Mouse (Mus musculus) right cerebral cortex, adult 18-20 months (tissue): Measurements from ENCODE around the gene Sele.
"Not testable (repeated sequence)": the region's sequence is repeated elsewhere in the genome, so short reads cannot be mapped to it uniquely, and the experiment has no call there.

ENCODE experiments used
- DNase-seq: peaks from one replicate; pipeline ENCODE4 v3.0.0; 2022; ENCODE audit warnings: mixed read lengths

Sele gene

GRCm38 (mm10) chr1:164047934-164048333, at the start of gene Sele:
Gene Sele (plus strand): TSS chr1:164048234.
- no peak for DNase-seq

GRCm38 (mm10) chr1:164001831-164002452, 46.1 kb upstream of the Sele start:
- DNase-seq, result no peak

GRCm38 (mm10) chr1:164004311-164004710, 43.7 kb upstream of the Sele start:
- DNase-seq, result no peak

- DNase-seq, result peak; percentile 4
These were observed 38.8 kb upstream of the Sele start for GRCm38 (mm10) chr1:164009235-164009634.

GRCm38 (mm10) chr1:164014616-164015015, 33.4 kb upstream of the Sele start:
- DNase-seq, result no peak

- DNase-seq, result no peak
These were observed 29.7 kb upstream of the Sele start for GRCm38 (mm10) chr1:164018221-164018896.

GRCm38 (mm10) chr1:164019789-164020188, 28.2 kb upstream of the Sele start:
- DNase-seq, result no peak

GRCm38 (mm10) chr1:164020746-164021145, 27.3 kb upstream of the Sele start:
- DNase-seq, result not testable (repeated sequence)

- not testable (repeated sequence) for DNase-seq
These were observed 25.9 kb upstream of the Sele start for GRCm38 (mm10) chr1:164022106-164022505.

- DNase-seq, result no peak
These were observed 22.3 kb upstream of the Sele start for GRCm38 (mm10) chr1:164025685-164026084.

GRCm38 (mm10) chr1:164027416-164027815, 20.6 kb upstream of the Sele start:
- no peak for DNase-seq

GRCm38 (mm10) chr1:164040385-164041135, 7.5 kb upstream of the Sele start:
- DNase-seq, result no peak

GRCm38 (mm10) chr1:164043549-164043948, 4.5 kb upstream of the Sele start:
- DNase-seq, result no peak

- no peak for DNase-seq
These were observed 5.5 kb downstream of the Sele start for GRCm38 (mm10) chr1:164053561-164053960.

- no peak for DNase-seq
These were observed 6.8 kb downstream of the Sele start for GRCm38 (mm10) chr1:164054800-164055199.

- no peak for DNase-seq
These were observed 12.0 kb downstream of the Sele start for GRCm38 (mm10) chr1:164060071-164060470.

GRCm38 (mm10) chr1:164061278-164061677, 13.2 kb downstream of the Sele start:
- no peak for DNase-seq

GRCm38 (mm10) chr1:164061925-164062324, 13.9 kb downstream of the Sele start, which contains the start of gene Sell:
Gene Sell (plus strand): TSS chr1:164061982.
- DNase-seq, result no peak

- DNase-seq, result no peak
These were observed 14.8 kb downstream of the Sele start for GRCm38 (mm10) chr1:164062856-164063255.

GRCm38 (mm10) chr1:164063745-164064144, 15.7 kb downstream of the Sele start:
- DNase-seq, result no peak

- DNase-seq, result no peak
These were observed 21.2 kb downstream of the Sele start for GRCm38 (mm10) chr1:164069261-164069660.

GRCm38 (mm10) chr1:164070461-164070860, 22.4 kb downstream of the Sele start:
- DNase-seq, result no peak

GRCm38 (mm10) chr1:164071111-164071510, 23.1 kb downstream of the Sele start:
- DNase-seq, result no peak

GRCm38 (mm10) chr1:164072001-164072400, 24.0 kb downstream of the Sele start:
- DNase-seq, result no peak
